Mouse (Mus musculus) liver, embryonic 14.5 days (tissue): ENCODE measurements around the gene Oma1. TPM values are rescaled to one million over a fixed set of nuclear protein-coding genes. Genes with fewer than 3 reads are reported as not detected.

Source experiments
- ATAC-seq: fragments of 200-750 bp; cut with Nextera tagmentation; 2 replicates; pipeline ENCODE4 v1.8.0; 2017; ENCODE audit warnings: moderate number of reproducible peaks, mild to moderate bottlenecking, moderate library complexity; ENCODE audit not compliant: insufficient read depth
- DNase-seq, 3 experiments: peaks; one replicate each; pipeline ENCODE4 v3.0.0-alpha.2; 2012 to 2013; ENCODE audit warnings: low read depth in 3 of 3, low spot score in 3 of 3
- H3K27ac ChIP-seq: fragments of 300-500 bp; sonication (generic); 2 replicates; pipeline ENCODE4 v1.5.1; 2014; ENCODE audit warnings: moderate library complexity, mild to moderate bottlenecking, control low read depth, inconsistent platforms
- H3K27me3 ChIP-seq: fragments of 300-500 bp; sonication (generic); 2 replicates; pipeline ENCODE4 v1.6.1; 2014; ENCODE audit warnings: mild to moderate bottlenecking, low read length, moderate library complexity; ENCODE audit not compliant: control insufficient read depth, insufficient read depth
- H3K36me3 ChIP-seq: fragments of 300-500 bp; sonication (generic); replicated peaks from 2 replicates; pipeline ENCODE4 v1.6.1; 2014; ENCODE audit warnings: low read depth; ENCODE audit not compliant: control insufficient read depth, insufficient read depth
- H3K4me1 ChIP-seq, 2 experiments: fragments of 200-500 bp in 1 of 2; fragments of 300-500 bp in 1 of 2; sonication (generic) in 1 of 2; replicated peaks; 2 replicates each; pipeline ENCODE4 v1.6.1; 2012 to 2014; ENCODE audit warnings: antibody characterized with exemption in 1 of 2, inconsistent platforms in 1 of 2, low read length in 1 of 2; ENCODE audit not compliant: control insufficient read depth in 2 of 2, insufficient read depth in 2 of 2
- H3K4me2 ChIP-seq: fragments of 300-500 bp; sonication (generic); 2 replicates; pipeline ENCODE4 v1.6.1; 2014; ENCODE audit warnings: low read depth, mild to moderate bottlenecking, control low read depth, moderate library complexity
- H3K4me3 ChIP-seq, 2 experiments: fragments of 200-500 bp in 1 of 2; fragments of 300-500 bp in 1 of 2; sonication (generic) in 1 of 2; 2 replicates each; pipeline ENCODE4 v1.5.1; 2012 to 2014; ENCODE audit warnings: low read depth in 2 of 2, low read length in 2 of 2, mild to moderate bottlenecking in 2 of 2, control low read depth in 1 of 2, inconsistent platforms in 1 of 2, moderate library complexity in 1 of 2; ENCODE audit not compliant: insufficient read depth in 1 of 2
- H3K9ac ChIP-seq: fragments of 300-500 bp; sonication (generic); replicated peaks from 2 replicates; pipeline ENCODE4 v1.6.1; 2014; ENCODE audit warnings: mild to moderate bottlenecking, control low read depth, moderate library complexity
- H3K9me3 ChIP-seq: fragments of 300-500 bp; sonication (generic); 2 replicates; pipeline ENCODE4 v1.6.1; 2016; ENCODE audit warnings: low read length, mixed read lengths; ENCODE audit not compliant: control insufficient read depth
- CTCF ChIP-seq: IDR thresholded peaks from 2 replicates; pipeline ENCODE4 v1.5.1; 2016; ENCODE audit warnings: antibody characterized with exemption, low read depth, control low read depth
- EP300 ChIP-seq: IDR thresholded peaks from 2 replicates; pipeline ENCODE4 v1.6.1; 2016; ENCODE audit warnings: antibody characterized with exemption, low read depth
- WGBS: fragments of 180-500 bp; shearing (Covaris S2); extraction: QIAGEN DNeasy Blood & Tissue Kit; methylation state at CpG from one replicate; pipeline ENCODE4 v1.1.7; 2014; ENCODE audit not compliant: insufficient replicate concordance; 5-methylcytosine and 5-hydroxymethylcytosine counted together
- polyA plus RNA-seq, 2 experiments: library from polyadenylated mRNA; depleted of rRNA in 1 of 2; stranded (reverse) in 1 of 2; unstranded in 1 of 2; fragments of >200 nt; fragmentation: Nextera tagmentation in 1 of 2; extraction: Ambion mirVana in 1 of 2; gene quantifications; 2 replicates each; pipeline versions ENCODE4 v1.2.1 to v1.2.3; 2012 to 2014

Gene Oma1
- polyA plus RNA-seq, 2 experiments, result 6.8 to 10.3 TPM

- ATAC-seq, result no peak
- H3K27me3 ChIP-seq, result no peaks in the 10 kb centered on the region
- TF ChIP-seq CTCF (no peak), EP300 (no peak)
- 58% methylated on average over 7 of the region's 7 CpGs for WGBS
- no peaks in the 10 kb centered on the region for H3K4me1 ChIP-seq
- no peak overlapping the region for H3K4me3 ChIP-seq
- H3K9me3 ChIP-seq, result no peaks in the 10 kb centered on the region
- no peak for DNase-seq
- H3K36me3 ChIP-seq, result no peaks in the 10 kb centered on the region
- no peak overlapping the region for H3K4me2 ChIP-seq
- no peak overlapping the region for H3K9ac ChIP-seq
- H3K27ac ChIP-seq, result no peak overlapping the region
These were observed 25.3 kb upstream of the Oma1 start for GRCm38 (mm10) chr4:103288342-103288741.

- no peak within 1 kb of the TSS for H3K27ac ChIP-seq
- TF ChIP-seq EP300 (no peak), CTCF (no peak)
- H3K27me3 ChIP-seq, result no peaks in the 10 kb centered on the region
- H3K4me2 ChIP-seq, result no peak within 1 kb of the TSS
- H3K36me3 ChIP-seq, result no peaks in the 10 kb centered on the region
- WGBS, result 51% methylated on average over 2 of the region's 2 CpGs
- DNase-seq, result no peak
- no peaks in the 10 kb centered on the region for H3K4me1 ChIP-seq
- no peaks in the 10 kb centered on the region for H3K9me3 ChIP-seq
- H3K4me3 ChIP-seq, result no peak within 1 kb of the TSS
- no peak for ATAC-seq
- H3K9ac ChIP-seq, result no peak within 1 kb of the TSS
These were observed 22.8 kb upstream of the Oma1 start, which contains the start of gene 4921539E11Rik for GRCm38 (mm10) chr4:103290763-103291162. Gene 4921539E11Rik, minus strand, starts transcription at chr4:103290863.

GRCm38 (mm10) chr4:103299342-103299741 lies 14.3 kb upstream of the Oma1 start:
- no peak overlapping the region for H3K4me2 ChIP-seq
- no peaks in the 10 kb centered on the region for H3K36me3 ChIP-seq
- H3K4me1 ChIP-seq, result no peaks in the 10 kb centered on the region
- H3K27ac ChIP-seq, result no peak overlapping the region
- H3K4me3 ChIP-seq, result no peak overlapping the region
- DNase-seq (no peak), ATAC-seq (no peak)
- H3K9ac ChIP-seq, result no peak overlapping the region
- no peaks in the 10 kb centered on the region for H3K27me3 ChIP-seq
- WGBS, result 71% methylated on average over 10 of the region's 10 CpGs
- H3K9me3 ChIP-seq, result no peaks in the 10 kb centered on the region
- no peak for TF ChIP-seq EP300
- TF ChIP-seq CTCF, result no peak

- Histone ChIP-seq H3K4me3 (no peak overlapping the region), H3K27ac (no peak overlapping the region), H3K36me3 (no peaks in the 10 kb centered on the region), H3K4me2 (no peak overlapping the region), H3K9ac (no peak overlapping the region), H3K27me3 (no peaks in the 10 kb centered on the region), H3K9me3 (no peaks in the 10 kb centered on the region), H3K4me1 (no peaks in the 10 kb centered on the region)
- WGBS, result 48% methylated on average over 1 of the region's 1 CpGs
- DNase-seq (no peak), ATAC-seq (no peak)
- no peak for TF ChIP-seq EP300
- no peak for TF ChIP-seq CTCF
These were observed 9.8 kb upstream of the Oma1 start for GRCm38 (mm10) chr4:103303851-103304250.

GRCm38 (mm10) chr4:103314526-103314910 lies 906 bp downstream of the Oma1 start:
- no peaks in the 10 kb centered on the region for H3K36me3 ChIP-seq
- peak overlapping the region in 1 of 2 experiments; percentile 75; a peak in 2 of 4 replicates for H3K4me3 ChIP-seq
- WGBS, result 71% methylated on average over 3 of the region's 3 CpGs
- H3K4me1 ChIP-seq, result peaks cover 2 to 4% of the 10 kb centered on the region in 2 experiments; a peak in 3 of 4 replicates
- H3K27ac ChIP-seq, result no peak overlapping the region
- no peaks in the 10 kb centered on the region for H3K27me3 ChIP-seq
- H3K9me3 ChIP-seq, result no peaks in the 10 kb centered on the region
- H3K9ac ChIP-seq, result peak overlapping the region; percentile 77
- DNase-seq, result no peak
- ATAC-seq, result no peak
- TF ChIP-seq EP300 (no peak), CTCF (no peak)
- H3K4me2 ChIP-seq, result peak overlapping the region; percentile 81
